ENCODE assay signal across 8 mouse cellular contexts in the genomic region with DNA sequence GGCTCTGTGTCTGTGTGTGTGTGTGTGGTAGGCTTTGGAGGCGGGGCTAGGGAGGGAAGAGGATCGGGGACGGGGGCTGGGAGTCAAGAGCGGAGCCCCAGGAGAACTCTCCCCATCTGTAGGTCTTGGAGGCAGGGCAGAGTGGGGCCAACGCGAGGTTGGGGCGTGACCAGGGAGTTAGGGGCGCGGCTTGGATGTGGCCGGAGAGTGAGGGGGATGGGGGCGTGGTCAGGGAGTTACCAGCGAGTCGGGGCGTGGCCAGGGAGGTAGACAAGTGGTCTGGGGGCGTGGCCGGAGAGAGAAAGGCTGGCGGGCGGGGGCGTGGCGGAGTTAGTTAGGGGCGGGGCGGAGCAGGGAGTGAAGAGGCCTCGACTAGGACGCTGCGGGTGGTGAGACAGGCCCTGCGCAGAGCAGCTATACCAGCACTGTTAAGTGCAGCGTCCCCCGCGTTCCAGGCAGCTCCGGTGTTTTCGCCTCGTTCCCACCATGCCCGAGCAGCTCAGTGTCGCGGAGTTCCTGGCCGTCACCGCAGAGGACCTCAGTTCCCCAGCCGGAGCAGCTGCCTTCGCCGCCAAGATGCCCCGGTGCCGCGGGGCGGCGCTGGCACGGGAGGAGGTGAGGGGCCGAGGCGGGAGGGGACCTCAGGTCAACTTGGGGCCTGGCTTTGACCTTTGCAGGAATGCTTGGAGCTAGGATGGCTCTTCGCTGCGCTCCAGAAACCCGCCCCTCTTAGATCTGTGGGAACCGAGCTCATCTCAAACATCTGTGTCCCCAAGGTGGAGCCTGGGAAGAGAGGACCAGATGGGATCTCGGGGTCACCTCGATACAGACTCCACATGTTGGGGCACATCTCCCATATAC. TPM values are rescaled to one million over a fixed set of nuclear protein-coding genes. Genes with fewer than 3 reads are reported as not detected.
DNase-seq lines count a peak whose midpoint lies in the region; ATAC-seq lines count a peak whose summit lies in the region.

A gene (plus strand): TSS at position 333 of the 861 bp plus-strand sequence.

- peak; percentile 73 for ATAC-seq in frontal cortex, adult (ENCODE audit: low TSS enrichment)

- peak; percentile 66 for DNase-seq in MEL-GATA-1-ER (ENCODE audit: extremely low read depth, low read depth)
- DNase-seq in cerebellum, adult 8-10 months, result peak; percentile 54
- DNase-seq in hindbrain, embryonic 10.5 days (ENCODE audit: low spot score), result peak; percentile 99
- peak; percentile 87 to 94 for DNase-seq in layer of hippocampus, postnatal 10 days (ENCODE audit: low spot score in 2 of 2)
- peak; percentile 99 for DNase-seq in lung, postnatal 10 days
- DNase-seq in ovary, postnatal 36 days (ENCODE audit: low spot score), result peak; percentile 97
- peak; percentile 91 for DNase-seq in thymus, postnatal 25 days

- peak within 1 kb of the TSS; percentile 73 for H3K4me3 ChIP-seq in hindbrain, embryonic 10.5 days

- peaks cover 54% of the 10 kb centered on the region for H3K27me3 ChIP-seq in hindbrain, embryonic 10.5 days (ENCODE audit: insufficient read depth, poor library complexity, severe bottlenecking)

- H3K36me3 ChIP-seq in hindbrain, embryonic 10.5 days, result no peaks in the 10 kb centered on the region

- WGBS in hindbrain, embryonic 10.5 days, result under 1% methylated on average over 54 of the region's 54 CpGs

- H3K27ac ChIP-seq in hindbrain, embryonic 10.5 days, result peak within 1 kb of the TSS; percentile 89

- no peaks in the 10 kb centered on the region for H3K9me3 ChIP-seq in hindbrain, embryonic 10.5 days

- peaks cover 26% of the 10 kb centered on the region for H3K4me1 ChIP-seq in hindbrain, embryonic 10.5 days (replicated peaks)

RNA-seq across cellular contexts. Expression of the gene that starts here (rescaled TPM):
- 5.2 and 6.5 TPM in 2 replicates for polyA plus RNA-seq in hindbrain, embryonic 10.5 days (2016; fragmentation: Nextera tagmentation; extraction: Ambion mirVana)
- total RNA-seq in layer of hippocampus, postnatal 10 days (2021), result 1 to 10 TPM; 5.1 to 5.6 TPM

Comparison
In these comparisons a context has a peak if more than half of its experiments do, and no peak if none do; other contexts are left out.
1. Peak in every context shown above with its lines: DNase-seq, ATAC-seq, H3K4me3 ChIP-seq and H3K27ac ChIP-seq.